Mouse (Mus musculus) testis, postnatal 14 days (tissue): ENCODE data around the gene 1700001K19Rik.
"Not testable (repeated sequence)": the region's sequence is repeated elsewhere in the genome, so short reads cannot be mapped to it uniquely, and the experiment has no call there.

Experiments used
- DNase-seq: peaks from one replicate; pipeline ENCODE4 v3.0.0; 2021; ENCODE audit warnings: low spot score

1700001K19Rik gene

DNA sequence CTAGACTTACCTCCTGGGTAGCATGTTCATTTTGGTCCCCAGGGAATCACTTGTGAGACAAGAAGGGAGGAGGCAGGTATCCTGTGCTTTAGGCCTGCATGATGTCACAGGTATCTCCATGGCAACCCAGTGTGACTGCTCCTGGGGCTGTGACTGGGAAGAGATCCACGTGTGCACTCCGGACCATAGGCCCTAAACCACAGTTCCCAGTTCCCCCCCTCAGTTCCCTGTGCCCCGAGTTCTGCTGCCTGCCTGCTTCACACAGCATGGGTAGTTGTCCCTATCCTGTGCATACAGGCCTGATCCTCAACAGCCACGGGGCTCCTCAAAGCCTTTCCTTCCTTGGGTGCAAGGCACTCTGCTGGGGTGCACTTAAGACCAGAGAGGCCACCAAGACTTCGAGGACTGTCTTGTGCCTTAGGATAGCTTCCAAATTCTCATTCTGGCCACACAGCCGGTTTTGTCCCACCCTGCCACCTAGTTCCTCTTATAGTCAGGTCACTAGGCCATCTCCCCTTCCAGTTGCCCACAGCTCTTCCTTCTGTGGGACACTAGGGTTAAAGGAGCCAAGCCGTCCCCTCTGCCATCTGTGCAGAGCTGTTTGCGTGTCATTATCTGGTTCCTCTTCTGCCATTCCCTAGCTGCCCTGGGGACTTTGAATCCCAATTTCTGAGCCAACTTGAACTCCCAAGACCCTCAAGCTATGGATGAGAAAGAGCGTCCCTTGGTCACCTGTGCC is at the start of gene 1700001K19Rik:
Gene 1700001K19Rik (minus strand): TSS at position 59 of the 739 bp plus-strand sequence.
- no peak for DNase-seq

DNA sequence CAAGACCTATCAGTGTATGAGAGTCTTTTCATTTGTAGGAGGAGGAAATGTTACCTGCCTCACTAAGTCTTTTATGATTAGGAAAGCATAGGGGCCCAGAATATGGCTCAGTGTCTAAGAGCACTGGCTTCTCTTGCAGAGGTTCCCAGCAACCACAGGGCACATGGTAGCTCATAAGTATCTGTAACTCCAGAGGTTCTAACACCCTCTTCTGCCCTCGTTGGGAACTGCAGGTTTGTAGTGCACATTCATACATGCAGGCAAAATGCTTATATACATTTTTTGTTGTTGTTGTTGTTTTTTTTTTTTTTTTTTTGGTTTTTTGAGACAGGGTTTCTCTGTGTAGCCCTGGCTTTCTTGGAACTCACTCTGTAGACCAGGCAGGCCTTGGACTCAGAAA is 44.0 kb upstream of the 1700001K19Rik start:
- DNase-seq, result no peak

DNA sequence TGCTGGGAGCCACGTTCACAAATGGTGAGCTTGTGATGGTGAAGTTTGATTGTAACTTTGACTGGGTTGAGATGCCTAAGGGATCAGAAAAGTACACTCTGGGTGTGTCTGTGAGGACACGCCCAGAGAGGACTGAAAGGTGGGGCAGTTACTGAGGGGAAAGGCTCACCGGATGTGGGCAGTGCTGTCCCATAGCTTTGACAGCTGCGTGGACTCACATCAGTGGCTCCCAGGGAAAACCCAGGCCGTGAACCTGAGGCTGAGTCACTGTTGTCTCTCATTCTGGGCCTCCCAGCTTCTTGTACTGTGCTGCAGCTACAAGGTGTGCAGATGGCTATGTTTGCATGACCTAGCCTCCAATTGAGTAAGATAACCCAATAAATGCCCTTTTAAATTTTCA is 43.1 kb upstream of the 1700001K19Rik start:
- DNase-seq, result no peak

DNA sequence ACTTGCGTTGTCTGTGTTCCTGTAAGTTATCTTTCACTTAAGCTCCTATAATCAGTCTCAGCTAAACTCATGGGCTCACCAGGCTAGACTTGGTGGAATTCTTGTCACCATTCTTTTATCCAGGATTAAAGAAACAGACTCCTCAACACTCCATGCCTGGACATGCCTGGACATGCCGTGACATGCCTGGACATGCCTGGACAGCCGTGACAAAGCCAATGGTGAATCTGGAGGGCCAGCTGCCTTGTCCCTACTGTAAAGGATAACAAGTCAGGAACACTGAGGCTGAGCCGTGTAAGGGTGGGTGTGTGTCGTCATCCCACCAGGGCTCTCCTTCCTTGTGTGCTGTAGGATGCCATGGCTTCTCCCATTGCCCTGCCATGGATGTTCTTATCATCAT is 42.6 kb upstream of the 1700001K19Rik start:
- DNase-seq, result no peak

DNA sequence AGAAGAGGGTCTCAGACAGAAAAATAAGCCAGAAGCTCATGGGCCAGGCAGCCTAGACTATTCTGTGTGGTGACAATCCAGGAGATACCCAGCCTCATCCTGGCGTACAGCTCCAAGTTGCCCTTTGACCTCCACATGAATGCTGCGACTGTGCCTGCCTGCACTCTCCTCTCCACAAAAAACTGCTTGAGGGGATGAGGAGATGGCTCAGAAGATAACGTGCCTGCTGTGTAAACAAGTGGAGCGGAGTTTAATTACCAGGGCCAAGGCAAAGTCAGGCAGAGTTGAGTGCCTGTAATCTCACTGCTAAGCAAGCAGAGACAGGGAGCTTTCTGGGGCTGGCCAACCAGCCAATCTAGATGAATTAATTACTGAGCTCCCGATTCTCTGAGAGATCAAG is 33.6 kb upstream of the 1700001K19Rik start:
- no peak for DNase-seq

DNA sequence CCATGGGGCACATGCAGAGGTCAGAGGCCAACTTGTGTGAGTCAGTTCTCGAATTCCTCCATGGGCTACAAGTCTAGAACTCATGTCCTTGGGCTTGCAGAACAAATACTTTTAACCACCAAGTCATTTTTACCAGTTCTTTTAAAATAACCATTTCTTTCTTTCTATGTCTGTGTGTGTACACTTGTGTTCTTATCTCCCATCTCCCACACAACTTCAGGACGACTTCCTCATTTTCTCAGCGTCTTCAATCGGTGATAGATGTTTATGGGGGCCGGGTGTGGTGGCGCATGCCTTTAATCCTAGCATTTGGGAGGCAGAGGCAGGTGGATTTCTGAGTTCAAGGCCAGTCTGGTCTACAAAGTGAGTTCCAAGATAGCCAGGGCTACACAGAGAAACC is 31.8 kb upstream of the 1700001K19Rik start:
- no peak for DNase-seq

DNA sequence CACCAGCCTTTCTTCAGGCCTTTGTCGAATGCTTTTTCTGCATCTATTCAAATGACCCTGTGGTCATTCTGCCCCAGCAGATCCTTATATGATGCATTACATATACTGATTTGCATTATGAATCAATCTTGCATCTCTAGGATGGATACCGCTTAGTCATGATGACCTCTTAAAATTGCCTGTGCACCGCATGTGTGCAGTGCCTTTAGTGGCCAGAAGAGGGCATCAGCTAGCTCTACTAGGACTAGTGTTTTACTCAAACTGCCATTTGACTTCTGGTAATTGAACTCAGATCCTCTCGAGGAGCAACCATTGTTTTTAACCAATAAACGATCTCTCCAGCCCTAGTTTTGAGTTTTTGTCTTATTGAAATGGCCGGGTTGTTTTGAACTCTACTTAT is 31.4 kb upstream of the 1700001K19Rik start:
- DNase-seq, result no peak

DNA sequence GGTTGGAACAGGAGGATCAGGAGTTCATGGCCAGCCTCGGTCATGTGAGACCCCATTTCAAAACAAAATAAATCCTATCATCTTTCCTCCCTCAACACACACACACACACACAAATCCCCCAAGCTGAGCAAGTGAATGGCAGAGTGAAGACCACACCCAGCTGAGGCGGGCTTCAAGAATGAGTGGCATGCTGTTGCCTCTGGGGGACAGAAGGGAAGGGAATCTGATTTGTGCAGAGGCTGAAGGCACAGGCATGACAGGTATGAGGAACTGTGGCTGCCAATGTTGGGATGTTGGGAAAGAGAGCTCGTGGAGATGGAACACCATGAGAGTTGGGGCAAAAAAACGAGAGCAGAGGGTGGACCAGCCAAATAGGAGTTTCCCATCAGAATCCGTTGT is 28.9 kb upstream of the 1700001K19Rik start:
- DNase-seq, result no peak

DNA sequence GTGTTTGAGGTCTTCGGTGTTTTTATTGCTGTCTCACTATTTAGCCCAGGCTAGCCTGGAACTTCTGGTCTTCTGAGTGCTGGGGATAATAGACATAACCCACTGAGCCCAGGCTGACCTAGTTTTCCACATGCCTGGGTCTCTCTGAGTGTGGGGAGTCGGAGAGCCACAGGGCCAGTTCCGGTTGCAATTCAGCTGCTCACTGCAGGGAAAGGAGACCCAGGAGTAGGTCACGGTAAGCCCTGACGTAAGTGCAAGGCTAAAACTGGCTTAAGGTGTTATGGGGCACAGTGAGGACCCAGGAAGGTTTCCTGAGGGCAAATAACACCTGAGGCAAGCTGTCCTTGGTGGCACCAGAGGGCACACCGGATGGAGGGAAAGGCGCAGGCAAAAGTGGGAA is 25.0 kb upstream of the 1700001K19Rik start:
- DNase-seq, result no peak

DNA sequence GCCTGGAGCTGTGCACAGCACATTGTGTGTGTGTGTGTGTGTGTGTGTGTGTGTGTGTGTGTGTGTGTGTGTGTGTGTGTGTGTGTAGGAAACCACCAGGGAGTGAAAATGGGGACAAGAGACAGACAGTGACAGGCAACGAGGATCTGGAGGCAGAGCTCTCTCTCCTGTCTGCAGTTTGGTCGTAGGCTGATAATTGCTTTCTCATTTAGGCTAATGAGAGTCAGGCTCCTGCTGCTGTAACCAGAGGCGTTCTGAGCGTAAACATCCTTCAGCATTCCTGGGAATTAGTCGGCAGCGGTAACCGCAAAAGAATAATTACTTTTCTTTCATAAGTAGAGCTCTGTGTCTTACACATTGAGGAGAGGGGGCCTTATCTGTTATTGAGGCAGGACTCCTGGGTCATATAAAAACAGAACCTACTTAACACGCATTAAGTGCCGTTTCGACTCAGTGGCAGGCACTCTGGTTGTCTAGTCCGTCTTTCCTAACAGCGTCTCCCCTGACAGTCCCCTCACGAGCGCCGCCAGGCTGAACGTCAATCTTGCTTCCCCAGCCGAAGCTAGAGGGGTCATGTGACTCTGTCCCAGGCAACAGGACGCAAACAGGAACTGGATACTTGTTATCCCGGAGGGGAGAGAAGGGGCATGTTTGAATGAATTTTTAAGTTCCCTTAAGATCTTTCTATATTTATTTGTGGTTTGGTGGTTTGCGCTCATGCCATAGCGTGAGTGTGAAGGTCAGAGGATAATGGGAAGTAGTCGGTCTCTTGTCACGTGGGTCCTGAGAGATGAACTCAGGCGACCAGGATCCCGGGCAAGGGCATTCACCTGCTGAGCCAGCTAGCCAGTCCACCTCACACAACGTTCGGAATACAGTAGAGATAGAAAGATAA is 24.2 kb upstream of the 1700001K19Rik start:
- peak; percentile 55 for DNase-seq

DNA sequence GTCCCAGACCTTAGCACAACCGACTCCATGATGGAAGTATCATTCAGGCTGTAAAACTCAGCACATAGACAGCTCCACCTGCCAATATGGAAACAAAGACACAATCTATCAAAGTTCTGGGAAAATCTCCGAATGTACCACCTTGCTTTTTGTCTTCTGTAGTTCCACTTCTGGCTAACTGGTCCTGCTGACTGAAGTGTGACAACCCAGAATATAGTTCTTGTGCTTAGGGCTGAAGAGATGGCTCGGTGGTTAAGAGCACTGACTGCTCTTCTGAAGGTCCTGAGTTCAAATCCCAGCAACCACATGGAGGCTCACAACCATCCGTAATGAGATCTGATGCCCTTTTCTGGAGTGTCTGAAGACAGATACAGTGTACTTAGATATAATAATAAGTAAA is 23.0 kb upstream of the 1700001K19Rik start:
- not testable (repeated sequence) for DNase-seq

DNA sequence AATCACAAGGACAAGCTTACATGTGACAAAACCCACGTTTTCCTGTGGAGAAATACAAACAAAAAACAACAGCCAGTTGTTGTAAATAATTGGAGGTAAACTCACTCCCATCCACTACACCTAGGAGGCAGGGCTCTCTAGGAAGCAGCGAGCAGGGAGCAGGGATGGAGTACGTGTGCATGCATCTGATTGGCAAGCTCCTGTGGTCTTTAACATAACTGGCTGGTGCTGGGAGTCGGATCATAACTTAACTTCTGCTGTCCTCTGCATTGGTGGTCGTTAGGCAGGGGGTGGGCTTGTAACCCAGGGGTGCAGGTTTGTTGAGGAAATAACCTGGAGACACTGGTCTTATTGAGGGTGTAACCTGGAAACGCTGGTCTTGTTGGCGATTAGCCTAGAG is 21.3 kb upstream of the 1700001K19Rik start:
- peak; percentile 5 for DNase-seq

DNA sequence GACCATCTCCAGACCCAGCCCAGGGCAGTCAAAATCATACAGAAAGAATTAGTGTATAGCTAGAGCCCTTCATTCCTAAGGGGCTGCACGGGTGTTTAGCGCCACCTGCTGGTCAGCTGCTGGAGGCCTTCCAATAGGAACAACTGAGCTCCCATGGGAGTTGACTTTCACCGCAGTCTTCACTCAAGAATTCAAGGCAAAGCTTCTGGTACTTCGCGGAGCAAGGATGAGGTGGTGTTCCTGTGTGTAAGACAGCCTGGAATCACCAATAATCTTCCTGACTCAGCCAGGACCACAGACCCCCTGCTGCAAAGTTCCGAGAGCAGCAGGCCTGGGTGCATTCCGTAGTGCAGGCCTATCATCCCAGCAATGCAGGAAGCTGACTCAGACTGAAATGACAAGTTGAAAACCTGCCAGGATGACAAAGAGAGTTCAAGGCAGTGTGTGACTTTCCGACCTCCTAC is 20.6 kb upstream of the 1700001K19Rik start:
- DNase-seq, result peak; percentile 75

DNA sequence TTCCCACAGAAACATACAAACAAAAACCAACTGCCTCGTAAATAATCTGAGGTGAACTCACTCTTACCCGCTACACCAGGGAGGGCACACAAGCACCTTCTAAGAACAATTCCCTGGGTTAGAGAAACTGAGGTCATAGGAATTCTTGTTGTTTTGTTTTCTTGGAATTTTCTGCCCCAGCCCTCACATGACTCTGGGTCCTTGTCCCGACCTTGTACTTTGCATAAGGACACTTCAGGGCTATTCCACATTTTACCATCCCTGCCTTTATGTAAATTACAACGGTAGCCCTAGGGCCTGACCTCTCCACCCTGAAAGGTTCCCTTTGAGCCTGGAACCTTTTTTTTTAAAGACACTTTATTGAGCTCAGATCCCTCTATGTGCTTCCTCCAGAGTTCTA is 20.1 kb upstream of the 1700001K19Rik start, which contains the start of gene Hsp90aa1:
Gene Hsp90aa1 (minus strand): TSS at position 173 of the 400 bp plus-strand sequence.
- no peak for DNase-seq

DNA sequence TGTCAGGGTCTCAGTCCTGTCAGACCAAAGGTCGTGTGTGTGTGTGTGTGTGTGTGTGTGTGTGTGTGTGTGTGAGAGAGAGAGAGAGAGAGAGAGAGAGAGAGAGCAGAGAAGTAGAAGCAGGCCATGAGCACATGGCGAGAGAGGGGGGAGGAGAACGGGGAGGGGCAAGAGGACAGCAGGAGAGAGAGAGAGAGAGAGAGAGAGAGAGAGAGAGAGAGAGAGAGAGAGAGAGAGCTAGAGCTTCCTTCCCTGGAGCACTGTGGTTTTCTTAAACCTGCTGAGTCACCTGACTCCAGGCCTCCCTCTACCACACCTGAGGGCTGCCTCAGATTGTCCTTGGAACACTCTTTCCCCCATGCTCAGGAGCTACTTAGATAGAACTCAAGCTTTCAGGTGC is 18.9 kb upstream of the 1700001K19Rik start:
- not testable (repeated sequence) for DNase-seq

DNA sequence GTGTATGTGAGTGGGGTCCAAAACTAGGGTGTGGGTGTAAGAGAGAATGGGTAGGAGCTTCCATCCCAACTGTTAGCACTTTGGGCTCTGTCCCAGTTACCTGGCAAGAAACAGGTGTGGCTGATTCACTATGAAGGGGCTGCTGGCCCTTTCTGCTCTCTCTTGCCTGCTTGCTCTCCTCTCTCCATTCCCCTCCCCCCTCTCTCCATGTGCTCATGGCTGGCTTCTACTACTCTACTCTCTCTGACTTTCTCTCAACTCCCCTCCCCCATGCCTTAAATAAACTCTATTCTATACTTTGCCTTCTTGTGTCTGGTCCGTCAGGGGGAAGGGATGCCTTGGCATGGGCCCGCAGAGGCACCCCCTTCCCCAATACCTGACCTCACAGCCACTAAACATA is 18.3 kb upstream of the 1700001K19Rik start:
- DNase-seq, result no peak

DNA sequence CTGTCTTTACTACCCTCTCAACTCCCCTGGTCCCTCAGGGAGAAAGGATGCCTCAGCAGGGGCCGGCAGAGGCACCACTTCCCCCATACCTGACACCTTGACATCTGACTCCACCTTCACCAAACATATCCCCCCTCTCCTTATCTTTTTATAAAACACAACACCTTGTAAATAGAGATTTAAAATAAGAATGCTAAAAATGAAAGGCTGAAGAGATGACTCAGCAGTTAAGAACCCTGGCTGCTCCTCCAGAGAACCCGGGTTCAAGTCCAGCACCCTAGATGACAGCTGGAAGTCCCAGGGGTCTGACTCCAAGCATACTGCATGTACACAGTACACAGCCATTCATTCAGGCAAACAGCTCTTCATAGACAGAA is 16.7 kb upstream of the 1700001K19Rik start:
- no peak for DNase-seq

DNA sequence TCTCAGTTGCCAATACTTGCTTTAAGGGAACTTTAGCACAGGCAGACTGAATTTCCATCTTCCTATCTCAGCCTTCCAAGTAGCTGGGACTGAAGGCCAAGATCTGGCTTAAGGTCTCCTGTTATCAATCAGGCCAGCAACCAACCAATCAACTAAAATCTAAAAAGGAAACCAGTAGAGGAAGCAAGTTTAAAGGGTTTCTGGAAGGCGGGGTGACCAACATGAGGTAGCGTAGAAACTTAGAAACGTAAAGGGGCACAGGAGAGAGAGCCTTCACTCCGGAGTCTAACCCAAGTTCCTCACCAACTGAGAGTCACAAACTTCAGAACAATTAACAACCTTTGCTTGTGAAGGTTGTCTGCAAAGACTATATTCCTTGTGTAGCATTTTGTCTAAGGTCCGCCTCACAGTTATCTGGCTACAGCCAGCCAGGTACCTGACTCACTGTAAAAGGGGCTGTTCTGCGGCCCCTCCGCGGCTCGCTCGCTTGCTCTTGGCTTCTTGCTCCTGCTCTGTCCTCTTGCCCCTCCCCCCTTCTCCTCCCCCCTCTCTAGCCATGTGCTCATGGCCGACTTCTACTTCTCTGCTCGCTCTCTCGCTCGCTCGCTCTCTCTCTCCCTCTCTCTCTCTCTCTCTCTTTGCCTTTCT is 16.2 kb upstream of the 1700001K19Rik start:
- DNase-seq, result no peak

DNA sequence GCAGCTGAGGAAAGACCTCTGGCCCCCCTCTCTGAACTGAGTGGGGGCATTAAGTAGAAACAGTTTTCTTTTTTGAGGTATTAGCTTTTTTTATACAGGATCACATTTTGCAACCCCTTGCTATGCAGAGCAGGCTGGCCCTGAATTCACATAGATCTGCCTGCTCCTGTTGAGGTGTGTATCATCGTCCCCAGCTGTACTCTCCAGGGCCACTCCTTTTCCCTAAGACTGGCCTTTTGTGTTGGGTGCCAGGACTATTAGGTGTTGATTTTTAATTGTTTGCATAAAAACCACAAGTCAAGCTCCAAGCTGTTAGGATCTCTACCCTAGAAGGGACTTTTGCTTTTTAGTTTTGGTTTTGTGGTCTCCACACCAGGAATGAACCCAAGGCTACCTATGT is 15.7 kb upstream of the 1700001K19Rik start:
- DNase-seq, result no peak

DNA sequence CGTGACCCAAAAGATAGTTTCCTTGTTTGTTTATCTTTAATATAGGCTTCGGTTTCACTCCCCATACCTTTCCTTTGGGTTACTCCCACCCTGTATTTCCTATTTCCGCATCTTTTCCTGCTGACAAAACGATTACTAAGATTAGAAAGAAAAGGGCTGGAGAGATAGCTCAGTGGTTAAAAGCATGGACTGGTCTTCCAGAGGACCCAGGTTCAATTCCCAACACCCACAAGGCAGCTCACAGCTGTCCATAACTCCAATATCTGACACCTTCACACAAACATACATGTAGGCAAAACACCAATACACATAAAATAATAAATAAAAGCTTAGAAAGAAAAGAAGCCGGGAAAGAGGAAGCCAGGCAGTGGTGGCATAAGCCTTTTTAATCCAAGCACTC is 15.0 kb upstream of the 1700001K19Rik start:
- no peak for DNase-seq

DNA sequence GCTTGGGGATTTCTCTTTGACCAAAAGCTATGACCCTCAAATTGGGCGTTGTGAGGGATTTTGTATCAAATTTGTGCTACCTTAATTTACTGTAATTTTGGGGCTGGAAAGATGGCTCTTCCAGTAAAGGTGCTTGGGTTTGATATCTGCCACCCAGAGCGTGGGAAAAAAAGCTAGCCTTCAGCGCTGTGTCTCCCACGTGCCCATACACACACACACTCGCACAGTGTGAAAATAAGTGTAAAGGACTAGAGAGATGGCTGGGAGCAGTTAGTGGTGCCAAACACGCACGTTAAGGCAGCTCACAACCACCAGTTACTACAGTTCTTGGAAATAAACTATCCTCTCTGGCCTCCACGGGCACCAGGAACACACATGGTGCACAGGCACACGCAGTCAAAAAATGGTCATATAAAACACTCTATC is 14.6 kb upstream of the 1700001K19Rik start:
- DNase-seq, result no peak

DNA sequence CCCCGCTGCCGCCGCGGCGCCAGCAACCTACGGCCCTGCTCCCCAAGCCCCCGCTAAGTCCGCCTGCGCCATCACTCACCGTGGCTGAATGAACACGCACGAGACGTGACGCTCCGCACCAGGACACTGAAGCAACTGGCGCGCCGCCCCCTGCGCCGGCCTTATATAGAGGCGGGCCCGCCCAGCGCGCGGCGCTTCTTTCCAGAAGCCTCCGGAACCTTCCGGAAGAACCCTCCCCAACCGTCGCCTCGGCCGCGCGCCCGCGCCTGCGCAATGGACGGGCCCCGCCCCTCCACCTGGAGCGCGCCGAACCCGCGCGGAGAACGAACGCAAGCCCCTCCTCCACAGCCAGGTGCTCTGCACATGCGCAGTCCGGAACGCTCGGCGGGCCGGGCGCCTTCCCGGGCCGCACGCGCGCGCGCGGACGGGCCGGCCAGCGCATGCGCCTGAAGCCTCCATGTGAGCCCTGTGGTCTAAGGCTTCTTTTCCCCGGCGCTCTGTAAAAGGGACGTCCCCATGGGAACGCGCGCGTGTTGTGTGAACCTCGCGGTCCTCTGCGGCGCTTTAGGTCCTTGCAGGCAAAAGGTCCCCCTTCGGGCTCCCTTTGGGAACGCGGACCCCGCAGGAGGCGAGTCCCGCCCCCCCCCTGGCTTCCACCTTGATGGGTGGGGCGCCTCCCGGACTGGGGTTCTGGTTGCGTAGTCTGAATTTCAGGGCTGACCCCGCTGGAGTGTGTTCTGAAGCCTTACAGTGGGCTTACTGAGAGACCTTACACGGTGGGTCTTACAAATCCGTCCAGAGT is 14.0 kb upstream of the 1700001K19Rik start:
- DNase-seq, result peak; percentile 98
